Mouse (Mus musculus) cortical plate, adult 2 months (tissue): ENCODE measurements at regions not wholly inside any gene's neighbourhood (a gene's known extent, or its start where the extent isn't known, plus 50 kb on each side); places are given as distances from the start of the nearest gene placed in this dataset.

ENCODE experiments used
- H3K27ac ChIP-seq: fragments of 200-500 bp; 2 replicates; pipeline ENCODE4 v1.5.1; 2012; ENCODE audit warnings: low read length, control low read depth, inconsistent platforms; ENCODE audit not compliant: insufficient read depth
- H3K4me1 ChIP-seq: fragments of 200-500 bp; 2 replicates; pipeline ENCODE4 v1.6.1; 2011; ENCODE audit warnings: low read length; ENCODE audit not compliant: control insufficient read depth, insufficient read depth
- H3K4me3 ChIP-seq: fragments of 200-500 bp; 2 replicates; pipeline ENCODE4 v1.5.1; 2011; ENCODE audit warnings: mild to moderate bottlenecking, low read length, control low read depth; ENCODE audit not compliant: insufficient read depth
- CTCF ChIP-seq: fragments of 200-500 bp; IDR thresholded peaks from 2 replicates; pipeline ENCODE4 v1.5.1; 2011; ENCODE audit warnings: mild to moderate bottlenecking, control low read depth, low read length; ENCODE audit not compliant: insufficient read depth; ENCODE audit errors: extremely low read depth
- POLR2A ChIP-seq: fragments of 200-500 bp; IDR thresholded peaks from 2 replicates; pipeline ENCODE4 v1.6.1; 2011; ENCODE audit warnings: mild to moderate bottlenecking, low read length, control low read depth; ENCODE audit not compliant: insufficient read depth; ENCODE audit errors: extremely low read depth

GRCm38 (mm10) chr12:9091951-9092350 is 62.2 kb downstream of the Ttc32 start:
- Histone ChIP-seq H3K4me1 (no peaks in the 10 kb centered on the region), H3K27ac (no peak overlapping the region), H3K4me3 (no peak overlapping the region)
- no peak for TF ChIP-seq CTCF
- no peak for TF ChIP-seq POLR2A

DNA sequence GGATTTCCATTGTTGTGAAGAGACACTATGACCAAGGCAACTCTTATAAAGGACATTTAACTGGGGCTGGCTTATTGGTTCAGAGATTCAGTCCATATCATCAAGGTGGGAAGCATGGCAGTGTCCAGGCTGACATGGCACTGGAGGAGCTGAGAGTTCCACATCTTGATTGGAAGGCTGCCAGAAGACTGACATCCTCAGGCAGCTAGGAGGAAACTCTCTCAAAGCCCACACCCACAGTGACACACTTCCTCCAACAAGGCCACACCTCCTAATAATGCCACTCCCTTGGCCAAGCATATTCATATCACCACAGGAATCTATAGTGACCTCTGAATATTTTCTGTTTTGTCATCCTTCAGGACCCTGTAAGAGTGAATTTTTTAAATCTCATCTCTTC is 65.3 kb downstream of the Ttc32 start:
- H3K27ac ChIP-seq: no peak overlapping the region
- no peaks in the 10 kb centered on the region for H3K4me1 ChIP-seq
- no peak overlapping the region for H3K4me3 ChIP-seq
- TF ChIP-seq CTCF (no peak), POLR2A (no peak)

GRCm38 (mm10) chr12:9106416-9106815 is 76.6 kb downstream of the Ttc32 start:
- TF ChIP-seq CTCF (no peak), POLR2A (no peak)
- H3K4me3 ChIP-seq: no peak overlapping the region
- no peak overlapping the region for H3K27ac ChIP-seq
- H3K4me1 ChIP-seq: no peaks in the 10 kb centered on the region

DNA sequence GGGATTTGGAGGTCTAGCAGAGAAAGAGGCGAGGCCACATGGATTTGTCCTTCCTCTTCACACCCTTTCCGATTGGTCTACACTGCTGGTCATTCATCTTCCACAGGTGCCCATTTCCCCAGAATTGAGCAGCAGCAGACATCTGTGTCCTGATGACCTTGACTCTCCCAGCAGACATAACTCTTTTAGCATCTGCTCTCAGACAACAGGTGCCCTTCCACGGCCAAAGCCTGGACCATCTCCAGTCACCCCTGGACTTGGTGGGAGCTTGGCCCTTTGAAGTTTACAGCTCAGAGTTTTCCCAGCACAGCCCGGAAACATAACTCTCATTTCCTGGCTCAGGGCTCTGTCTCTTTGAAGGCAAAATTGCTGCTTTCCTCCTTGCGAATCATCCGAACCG is 80.0 kb downstream of the Ttc32 start:
- TF ChIP-seq POLR2A: no peak
- no peaks in the 10 kb centered on the region for H3K4me1 ChIP-seq
- H3K27ac ChIP-seq: no peak overlapping the region
- H3K4me3 ChIP-seq: no peak overlapping the region

- no peak for TF ChIP-seq CTCF
- TF ChIP-seq POLR2A: no peak
- H3K4me3 ChIP-seq: no peak overlapping the region
- no peak overlapping the region for H3K27ac ChIP-seq
- no peaks in the 10 kb centered on the region for H3K4me1 ChIP-seq
Observed at GRCm38 (mm10) chr12:9112161-9112674, 82.4 kb downstream of the Ttc32 start.

- H3K27ac ChIP-seq: no peak overlapping the region
- TF ChIP-seq POLR2A: no peak
- TF ChIP-seq CTCF: no peak
- H3K4me3 ChIP-seq: no peak overlapping the region
- no peaks in the 10 kb centered on the region for H3K4me1 ChIP-seq
Observed at GRCm38 (mm10) chr12:9113652-9114051, 83.9 kb downstream of the Ttc32 start.

DNA sequence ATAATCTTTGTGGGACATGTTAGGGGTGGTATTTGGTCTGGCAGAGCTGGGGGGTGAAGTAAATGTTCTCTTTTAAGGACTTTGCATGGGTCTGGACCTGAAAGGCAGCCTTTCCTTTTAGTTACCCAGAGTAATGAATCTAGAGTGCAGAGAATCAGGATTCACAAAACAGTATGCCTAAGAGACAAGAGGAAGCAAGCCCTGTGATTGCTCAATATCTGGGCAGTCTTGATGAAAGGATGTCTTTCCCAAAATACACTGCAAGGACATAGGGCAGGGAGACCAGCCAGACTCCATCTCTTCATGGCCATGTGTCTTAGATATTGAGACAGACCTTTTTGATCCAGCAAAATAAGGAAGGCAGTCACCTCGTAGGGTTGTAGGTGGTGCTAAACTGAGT is 84.3 kb downstream of the Ttc32 start:
- no peak for TF ChIP-seq POLR2A
- H3K27ac ChIP-seq: no peak overlapping the region

GRCm38 (mm10) chr12:9118576-9118975 is 88.8 kb downstream of the Ttc32 start:
- TF ChIP-seq POLR2A: no peak
- no peak for TF ChIP-seq CTCF
- no peaks in the 10 kb centered on the region for H3K4me1 ChIP-seq
- no peak overlapping the region for H3K27ac ChIP-seq
- no peak overlapping the region for H3K4me3 ChIP-seq

More for the DNA sequence above, 84.3 kb downstream of the Ttc32 start:
- H3K4me1 ChIP-seq: no peaks in the 10 kb centered on the region
- no peak overlapping the region for H3K4me3 ChIP-seq

DNA sequence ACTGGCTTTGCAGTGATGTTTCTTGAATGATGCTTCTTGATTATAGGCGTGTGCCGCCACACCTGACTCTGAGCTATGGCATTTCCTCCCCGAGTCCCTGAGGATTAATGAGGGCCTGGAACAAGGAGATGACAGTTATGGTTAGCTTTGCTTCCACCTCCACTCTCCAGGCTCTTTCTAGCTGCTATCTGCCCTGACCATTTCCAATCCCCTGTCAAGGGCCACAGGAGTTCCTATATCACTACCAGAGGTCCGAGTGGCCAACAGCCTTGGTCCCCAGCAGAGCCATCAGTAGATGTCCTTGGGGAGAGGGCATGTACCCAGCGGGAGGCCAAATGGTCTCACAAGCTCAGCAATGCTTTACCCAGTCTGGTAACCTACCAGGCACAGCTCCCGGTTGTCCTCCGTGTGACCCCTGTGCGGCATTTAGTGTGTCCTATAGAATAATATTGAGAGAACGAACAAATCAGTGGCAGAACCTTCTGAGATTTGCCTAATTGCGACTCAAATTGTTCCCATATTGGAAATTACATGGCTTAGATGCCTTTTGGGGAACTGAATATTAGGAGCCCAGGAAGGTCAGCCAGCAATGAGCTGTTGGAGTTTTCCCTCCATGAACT is 98.2 kb downstream of the Ttc32 start:
- H3K4me1 ChIP-seq: no peaks in the 10 kb centered on the region
- H3K4me3 ChIP-seq: no peak overlapping the region
- TF ChIP-seq CTCF (no peak), POLR2A (no peak)

GRCm38 (mm10) chr12:9128581-9129275 is 98.9 kb downstream of the Ttc32 start:
- TF ChIP-seq CTCF (no peak), POLR2A (no peak)
- H3K27ac ChIP-seq: no peak overlapping the region
- H3K4me3 ChIP-seq: no peak overlapping the region
- no peaks in the 10 kb centered on the region for H3K4me1 ChIP-seq

More for the DNA sequence above, 98.2 kb downstream of the Ttc32 start:
- H3K27ac ChIP-seq: no peak overlapping the region

DNA sequence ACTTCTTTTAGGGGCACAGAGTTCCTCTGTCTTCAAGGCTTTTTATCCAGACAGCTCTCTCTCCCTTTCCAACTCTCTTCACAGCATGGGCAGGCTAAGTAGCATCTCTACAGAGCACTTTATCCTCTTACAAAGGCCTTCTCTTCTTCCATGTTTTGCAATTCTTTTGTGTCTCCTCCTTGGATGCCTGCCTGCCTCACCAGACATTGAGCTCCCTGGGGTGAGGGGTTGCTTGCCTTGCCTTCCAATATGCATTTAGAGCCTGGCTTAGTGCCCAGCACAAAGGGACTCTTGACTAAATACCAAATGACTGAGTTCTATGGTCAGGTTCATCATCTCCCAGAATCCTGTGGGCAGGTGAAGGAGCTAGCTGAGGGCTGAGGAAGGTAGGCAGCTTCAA is 102.8 kb downstream of the Ttc32 start:
- Histone ChIP-seq H3K4me1 (no peaks in the 10 kb centered on the region), H3K4me3 (no peak overlapping the region), H3K27ac (no peak overlapping the region)
- TF ChIP-seq CTCF (no peak), POLR2A (no peak)
